Mouse (Mus musculus) intestine, embryonic 16.5 days (tissue): ENCODE results near the gene Chst10. TPM values are rescaled to one million over a fixed set of nuclear protein-coding genes. Genes with fewer than 3 reads are reported as not detected.
A peak's percentile ranks its signal among the peaks of the same experiment; 100 is the strongest.

Source experiments
- ATAC-seq: fragments of 200-750 bp; cut with Nextera tagmentation; 2 replicates; pipeline ENCODE4 v1.8.0; 2017; ENCODE audit warnings: moderate TSS enrichment, moderate library complexity
- H3K27ac ChIP-seq: fragments of 300-500 bp; sonication (generic); 2 replicates; pipeline ENCODE4 v1.5.1; 2014; ENCODE audit warnings: mild to moderate bottlenecking, low read length
- H3K27me3 ChIP-seq: fragments of 300-500 bp; sonication (generic); replicated peaks from 2 replicates; pipeline ENCODE4 v1.6.1; 2014; ENCODE audit warnings: low read length, control low read depth, mixed read lengths; ENCODE audit not compliant: control insufficient read depth, insufficient read depth
- H3K36me3 ChIP-seq: fragments of 300-500 bp; sonication (generic); 2 replicates; pipeline ENCODE4 v1.6.1; 2014; ENCODE audit warnings: low read length, control low read depth; ENCODE audit not compliant: control insufficient read depth, insufficient read depth
- H3K4me1 ChIP-seq: fragments of 300-500 bp; sonication (generic); 2 replicates; pipeline ENCODE4 v1.6.1; 2014; ENCODE audit warnings: low read length, control low read depth, mixed read lengths; ENCODE audit not compliant: control insufficient read depth, insufficient read depth
- H3K4me2 ChIP-seq: fragments of 300-500 bp; sonication (generic); 2 replicates; pipeline ENCODE4 v1.6.1; 2014; ENCODE audit warnings: low read depth, low read length, control low read depth
- H3K4me3 ChIP-seq: fragments of 300-500 bp; sonication (generic); 2 replicates; pipeline ENCODE4 v1.5.1; 2014; ENCODE audit warnings: mild to moderate bottlenecking, low read length
- H3K9ac ChIP-seq: fragments of 300-500 bp; sonication (generic); 2 replicates; pipeline ENCODE4 v1.6.1; 2014; ENCODE audit warnings: low read depth, low read length
- H3K9me3 ChIP-seq: fragments of 300-500 bp; sonication (generic); 2 replicates; pipeline ENCODE4 v1.6.1; 2016; ENCODE audit warnings: low read length, control low read depth; ENCODE audit not compliant: control insufficient read depth
- WGBS: fragments of 180-500 bp; shearing (Covaris S2); extraction: QIAGEN DNeasy Blood & Tissue Kit; methylation state at CpG from one replicate; pipeline ENCODE4 v1.1.7; 2014; 5-methylcytosine and 5-hydroxymethylcytosine counted together
- polyA plus RNA-seq: library from polyadenylated mRNA; unstranded; fragments of >200 nt; fragmentation: Nextera tagmentation; extraction: Ambion mirVana; gene quantifications from 2 replicates; pipeline ENCODE4 v1.2.1, GENCODE M21; 2015

Chst10 gene
- polyA plus RNA-seq, 1 experiment from 2014 or later: 2.5 TPM

DNA sequence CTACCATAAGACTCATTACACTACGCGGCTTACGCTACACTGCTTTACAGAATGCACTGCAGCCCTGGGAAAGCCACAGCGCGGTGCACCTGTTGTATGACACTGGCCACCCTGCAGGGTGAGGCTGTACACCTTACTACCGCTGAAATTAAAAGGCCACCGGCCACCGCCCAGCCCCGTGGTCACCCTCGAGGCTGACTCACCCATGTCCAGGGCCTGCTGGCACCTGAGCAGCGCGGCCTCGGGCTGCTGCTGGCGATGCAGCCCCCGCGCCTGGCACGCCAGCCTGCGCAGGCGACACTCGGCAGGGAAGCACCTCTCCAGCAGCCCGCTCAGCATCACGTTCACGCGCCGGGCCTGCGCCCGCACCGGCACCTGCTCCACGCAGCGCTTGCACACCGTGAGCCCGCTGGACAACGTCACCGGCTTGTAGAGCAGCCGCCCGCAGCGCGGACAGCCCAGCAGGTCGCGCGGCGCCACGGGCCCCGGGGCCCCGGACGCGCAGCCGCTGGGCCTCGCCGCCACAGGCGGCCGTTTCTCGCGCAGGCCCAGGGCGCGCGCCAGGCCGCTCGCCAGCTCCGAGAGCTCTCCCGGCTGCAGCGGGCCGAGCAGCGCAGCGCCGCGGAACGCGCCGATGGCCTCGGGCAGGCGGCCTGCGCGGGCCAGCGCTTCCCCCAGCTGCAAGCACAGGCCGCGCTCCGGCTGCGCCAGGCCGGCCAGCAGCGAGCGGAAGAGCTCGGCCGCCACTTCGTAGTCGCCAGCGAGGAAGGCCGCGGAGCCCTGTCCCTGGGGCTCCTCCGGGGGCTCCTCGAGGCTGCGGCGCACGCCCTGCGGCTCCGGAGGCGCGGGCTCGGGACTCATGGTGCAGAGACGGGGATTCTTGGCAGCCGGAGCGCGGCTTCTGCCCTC lies 62.1 kb downstream of the Chst10 start:
- H3K4me3 ChIP-seq: peak overlapping the region; percentile 69
- H3K27ac ChIP-seq: no peak overlapping the region
- peak overlapping the region; percentile 73 for H3K9ac ChIP-seq
- peaks cover 5% of the 10 kb centered on the region; the same call in 1 of the 2 replicates for H3K4me1 ChIP-seq
- H3K36me3 ChIP-seq: no peaks in the 10 kb centered on the region
- no peaks in the 10 kb centered on the region for H3K9me3 ChIP-seq
- peaks cover 14% of the 10 kb centered on the region for H3K27me3 ChIP-seq
- WGBS: 2% methylated on average over 103 of the region's 103 CpGs
- peak; percentile 83 for ATAC-seq
- H3K4me2 ChIP-seq: peak overlapping the region; percentile 99

DNA sequence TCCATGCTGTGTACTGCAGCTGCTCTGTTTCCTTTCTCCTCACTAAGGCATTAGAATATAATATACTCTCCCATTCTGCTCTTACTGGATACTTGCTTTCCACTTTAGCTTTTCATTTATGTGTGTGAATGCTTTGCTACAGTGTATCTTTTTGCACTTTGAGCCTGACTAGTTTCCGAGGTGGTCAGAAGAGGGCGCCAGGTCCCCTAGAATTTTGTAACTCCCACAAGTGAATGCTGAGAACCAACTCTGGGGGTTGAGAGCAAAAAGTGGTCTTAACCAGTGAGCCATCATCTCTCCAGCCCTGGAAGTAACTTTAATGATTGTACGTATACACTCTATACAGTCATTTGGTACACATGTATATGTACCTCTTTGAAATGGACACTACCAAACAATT lies 63.1 kb downstream of the Chst10 start:
- Histone ChIP-seq H3K27me3 (peaks cover 14% of the 10 kb centered on the region), H3K4me1 (peaks cover 5% of the 10 kb centered on the region; the same call in 1 of the 2 replicates), H3K27ac (no peak overlapping the region), H3K9ac (no peak overlapping the region), H3K4me2 (no peak overlapping the region), H3K4me3 (no peak overlapping the region), H3K9me3 (no peaks in the 10 kb centered on the region), H3K36me3 (no peaks in the 10 kb centered on the region)
- 45% methylated on average over 3 of the region's 3 CpGs for WGBS
- no peak for ATAC-seq

DNA sequence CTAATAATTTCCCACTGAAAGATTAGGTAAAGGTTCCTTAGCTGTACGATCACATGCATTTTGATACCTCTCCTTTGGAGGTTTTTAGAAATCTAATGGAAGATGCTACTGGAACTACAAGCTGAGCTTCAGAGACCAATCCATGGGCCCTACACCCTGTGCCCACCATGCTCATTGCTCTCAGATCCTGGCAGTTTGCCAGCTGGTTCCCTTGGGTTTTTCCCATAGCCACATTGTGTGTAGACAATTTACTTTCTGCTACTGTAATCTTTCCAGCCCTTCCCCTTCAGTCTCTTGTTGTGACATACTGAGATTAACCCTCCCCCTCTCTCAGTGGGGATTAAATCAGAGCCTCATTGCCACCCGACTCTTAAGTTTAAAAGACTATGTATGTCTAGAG lies 73.0 kb downstream of the Chst10 start:
- Histone ChIP-seq H3K9ac (no peak overlapping the region), H3K4me3 (no peak overlapping the region), H3K27me3 (no peaks in the 10 kb centered on the region), H3K36me3 (no peaks in the 10 kb centered on the region), H3K27ac (no peak overlapping the region), H3K9me3 (no peaks in the 10 kb centered on the region), H3K4me2 (no peak overlapping the region), H3K4me1 (no peaks in the 10 kb centered on the region)
- WGBS: 74% methylated on average over 2 of the region's 2 CpGs
- ATAC-seq: no peak

DNA sequence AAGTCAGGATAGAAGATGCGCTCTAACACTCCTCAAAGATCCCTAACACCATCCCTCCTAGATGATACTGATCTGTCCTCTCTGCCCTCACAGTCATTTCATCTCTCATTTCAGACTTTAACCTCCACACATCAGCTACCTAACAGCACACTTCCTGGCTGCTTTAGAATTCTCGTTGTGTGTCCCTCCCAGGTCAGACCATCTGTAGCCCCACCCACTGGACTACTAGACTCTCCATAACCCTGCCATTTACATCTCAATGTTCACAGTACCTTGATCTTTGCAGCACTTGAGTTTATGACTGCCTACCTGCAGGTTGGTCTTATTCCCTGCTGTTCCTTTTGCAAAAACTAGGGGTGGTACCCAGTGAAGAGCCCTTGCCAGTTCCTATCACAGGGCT lies 74.1 kb downstream of the Chst10 start:
- Histone ChIP-seq H3K27ac (no peak overlapping the region), H3K4me1 (no peaks in the 10 kb centered on the region), H3K9ac (no peak overlapping the region), H3K9me3 (no peaks in the 10 kb centered on the region), H3K36me3 (no peaks in the 10 kb centered on the region), H3K4me3 (no peak overlapping the region), H3K4me2 (no peak overlapping the region), H3K27me3 (no peaks in the 10 kb centered on the region)
- ATAC-seq: peak; percentile 83
- WGBS: 58% methylated on average over 2 of the region's 2 CpGs

DNA sequence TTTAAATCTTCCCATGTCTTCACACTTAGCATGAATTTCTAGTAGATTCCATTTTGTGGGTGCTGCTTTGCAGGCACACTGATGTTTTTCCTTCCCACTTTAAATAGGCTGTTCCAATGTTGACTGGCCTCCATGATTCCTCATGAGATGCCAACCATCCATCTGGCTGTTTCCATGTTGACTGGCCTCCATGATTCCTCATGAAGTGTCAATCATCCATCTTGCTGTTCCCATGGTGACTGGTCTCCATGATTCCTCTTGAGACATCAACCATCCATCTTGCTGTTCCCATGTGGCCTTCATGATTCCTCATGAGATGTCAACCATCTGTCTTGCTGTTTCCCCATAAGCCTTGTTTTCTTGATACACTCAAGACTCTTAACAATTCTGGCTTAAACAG lies 78.3 kb downstream of the Chst10 start:
- H3K4me2 ChIP-seq: no peak overlapping the region
- ATAC-seq: no peak
- H3K9ac ChIP-seq: no peak overlapping the region
- no peaks in the 10 kb centered on the region for H3K36me3 ChIP-seq
- no peak overlapping the region for H3K4me3 ChIP-seq
- no peak overlapping the region for H3K27ac ChIP-seq
- no peaks in the 10 kb centered on the region for H3K9me3 ChIP-seq
- H3K4me1 ChIP-seq: no peaks in the 10 kb centered on the region
- H3K27me3 ChIP-seq: no peaks in the 10 kb centered on the region

DNA sequence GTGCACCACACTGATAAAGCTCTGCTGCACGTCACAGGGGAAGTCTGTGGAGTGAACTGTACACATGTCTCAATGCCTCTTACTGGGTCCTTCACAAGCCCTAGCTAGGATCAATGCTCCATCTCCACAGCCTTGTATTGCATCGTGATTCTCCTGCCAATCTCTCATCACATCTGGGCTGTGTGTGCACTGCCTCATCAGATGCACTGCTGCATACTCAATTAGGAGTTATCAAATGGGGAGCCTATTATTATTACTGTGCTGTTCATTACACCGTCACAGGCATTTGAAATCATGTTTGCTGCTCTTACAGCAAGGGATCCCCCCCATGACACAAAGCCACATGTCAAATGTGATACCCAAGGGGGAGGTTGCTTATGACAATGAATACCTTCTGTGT lies 80.3 kb downstream of the Chst10 start:
- no peak for ATAC-seq
- WGBS: 76% methylated on average over 3 of the region's 3 CpGs
- H3K36me3 ChIP-seq: no peaks in the 10 kb centered on the region
- H3K9me3 ChIP-seq: no peaks in the 10 kb centered on the region
- no peak overlapping the region for H3K4me3 ChIP-seq
- no peak overlapping the region for H3K9ac ChIP-seq
- H3K27me3 ChIP-seq: no peaks in the 10 kb centered on the region
- no peak overlapping the region for H3K4me2 ChIP-seq
- H3K27ac ChIP-seq: no peak overlapping the region
- no peaks in the 10 kb centered on the region for H3K4me1 ChIP-seq

DNA sequence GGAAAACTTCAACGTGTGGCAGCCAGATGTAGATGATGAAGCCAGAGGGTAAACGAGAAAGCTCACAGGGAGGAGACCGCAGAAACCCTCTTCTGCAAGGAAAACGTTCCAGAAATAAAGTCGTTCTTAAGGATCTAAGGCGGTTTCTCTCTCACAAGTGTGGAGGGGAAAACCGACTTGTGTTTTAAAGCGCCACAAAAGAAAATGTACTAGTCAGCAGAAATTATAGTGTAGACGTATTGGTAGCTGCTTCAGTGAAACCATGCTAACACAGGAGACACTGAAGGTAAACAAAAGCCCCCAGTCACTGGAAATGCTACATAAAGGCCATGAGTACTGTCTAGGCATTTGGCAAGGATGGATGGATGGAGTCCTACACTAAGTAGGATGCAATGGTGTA lies 80.7 kb downstream of the Chst10 start:
- H3K36me3 ChIP-seq: no peaks in the 10 kb centered on the region
- H3K9me3 ChIP-seq: no peaks in the 10 kb centered on the region
- no peak overlapping the region for H3K9ac ChIP-seq
- H3K4me3 ChIP-seq: no peak overlapping the region
- no peaks in the 10 kb centered on the region for H3K4me1 ChIP-seq
- no peak overlapping the region for H3K4me2 ChIP-seq
- no peak overlapping the region for H3K27ac ChIP-seq
- WGBS: 58% methylated on average over 9 of the region's 9 CpGs
- ATAC-seq: no peak
- H3K27me3 ChIP-seq: no peaks in the 10 kb centered on the region

DNA sequence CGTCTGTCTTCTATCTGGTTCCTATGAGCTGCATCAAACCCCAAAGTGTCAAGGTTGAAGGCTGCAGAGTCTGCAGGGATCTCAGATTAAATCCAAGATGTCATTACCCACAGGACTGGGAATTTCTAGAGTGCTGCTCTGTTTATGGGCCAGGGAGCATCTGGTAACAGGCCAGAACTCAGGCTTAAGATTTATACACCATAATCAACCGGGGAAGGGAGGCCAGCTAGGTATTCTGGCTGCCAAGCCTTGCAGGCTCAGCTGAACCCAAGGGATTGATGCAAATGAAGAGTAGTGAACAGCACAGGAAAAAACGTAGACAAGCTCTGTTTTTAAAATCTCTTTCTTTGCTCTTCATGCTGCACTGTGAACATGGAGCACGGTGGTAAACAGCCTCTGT lies 81.7 kb downstream of the Chst10 start:
- Histone ChIP-seq H3K9ac (no peak overlapping the region), H3K4me3 (no peak overlapping the region), H3K36me3 (no peaks in the 10 kb centered on the region), H3K4me1 (no peaks in the 10 kb centered on the region), H3K9me3 (no peaks in the 10 kb centered on the region), H3K27ac (no peak overlapping the region), H3K27me3 (no peaks in the 10 kb centered on the region), H3K4me2 (no peak overlapping the region)
- no peak for ATAC-seq
- 54% methylated on average over 4 of the region's 4 CpGs for WGBS
